Mouse (Mus musculus): Measurements from ENCODE around the gene Srp54c. TPM values are rescaled to one million over a fixed set of nuclear protein-coding genes. Genes with fewer than 3 reads are reported as not detected.
"Not testable (repeated sequence)": the region's sequence is repeated elsewhere in the genome, so short reads cannot be mapped to it uniquely, and the experiment has no call there.

Srp54c gene
- 65.7 and 71.1 TPM in 2 replicates for polyA plus RNA-seq (2015; fragmentation: Nextera tagmentation; extraction: Ambion mirVana)

- H3K9me3 ChIP-seq (ENCODE audit: low read length); H3K4me1 ChIP-seq (ENCODE audit: insufficient read depth, low read length); H3K27ac ChIP-seq (ENCODE audit: low read length); H3K4me2 ChIP-seq (replicated peaks; ENCODE audit: low read depth, low read length); H3K9ac ChIP-seq (replicated peaks; ENCODE audit: low read length); H3K36me3 ChIP-seq (ENCODE audit: insufficient read depth, low read length); H3K27me3 ChIP-seq (ENCODE audit: insufficient read depth, low read length): not testable (repeated sequence)
- H3K4me3 ChIP-seq (ENCODE audit: low read length) = peak within 1 kb of the TSS; percentile 41
- ATAC-seq (ENCODE audit: low FRiP score, low TSS enrichment) = peak; percentile 98
- no CpG with 5 or more reads among the region's 57 CpGs for WGBS
These were observed at the start of gene Srp54c for GRCm38 (mm10) chr12:55229626-55230519. TSS of gene Srp54c (plus strand) at chr12:55230168.

- not testable (repeated sequence) for H3K27me3 ChIP-seq (ENCODE audit: insufficient read depth, low read length); H3K4me2 ChIP-seq (replicated peaks; ENCODE audit: low read depth, low read length); H3K9me3 ChIP-seq (ENCODE audit: low read length); ATAC-seq (ENCODE audit: low FRiP score, low TSS enrichment); H3K4me3 ChIP-seq (ENCODE audit: low read length); H3K4me1 ChIP-seq (ENCODE audit: insufficient read depth, low read length); H3K27ac ChIP-seq (ENCODE audit: low read length); H3K36me3 ChIP-seq (ENCODE audit: insufficient read depth, low read length); H3K9ac ChIP-seq (replicated peaks; ENCODE audit: low read length)
- no CpG with 5 or more reads among the region's 8 CpGs for WGBS
These were observed 42.3 kb upstream of the Srp54c start for GRCm38 (mm10) chr12:55187686-55188085.

- not testable (repeated sequence) for H3K4me2 ChIP-seq (replicated peaks; ENCODE audit: low read depth, low read length); H3K9me3 ChIP-seq (ENCODE audit: low read length); H3K9ac ChIP-seq (replicated peaks; ENCODE audit: low read length); H3K36me3 ChIP-seq (ENCODE audit: insufficient read depth, low read length); H3K27ac ChIP-seq (ENCODE audit: low read length); ATAC-seq (ENCODE audit: low FRiP score, low TSS enrichment); H3K4me1 ChIP-seq (ENCODE audit: insufficient read depth, low read length); H3K27me3 ChIP-seq (ENCODE audit: insufficient read depth, low read length); H3K4me3 ChIP-seq (ENCODE audit: low read length)
- WGBS = no CpG with 5 or more reads among the region's 5 CpGs
These were observed 40.8 kb upstream of the Srp54c start for GRCm38 (mm10) chr12:55189127-55189526.

- H3K4me2 ChIP-seq (replicated peaks; ENCODE audit: low read depth, low read length); H3K36me3 ChIP-seq (ENCODE audit: insufficient read depth, low read length); H3K4me3 ChIP-seq (ENCODE audit: low read length); H3K27ac ChIP-seq (ENCODE audit: low read length); H3K9me3 ChIP-seq (ENCODE audit: low read length); H3K27me3 ChIP-seq (ENCODE audit: insufficient read depth, low read length); H3K4me1 ChIP-seq (ENCODE audit: insufficient read depth, low read length); H3K9ac ChIP-seq (replicated peaks; ENCODE audit: low read length): not testable (repeated sequence)
- ATAC-seq (ENCODE audit: low FRiP score, low TSS enrichment) = peak; percentile 97
- WGBS = no CpG with 5 or more reads among the region's 40 CpGs
These were observed 30.7 kb upstream of the Srp54c start, which contains the start of gene 1700047I17Rik2 for GRCm38 (mm10) chr12:55199306-55199705. TSS of gene 1700047I17Rik2 (plus strand) at chr12:55199592.

GRCm38 (mm10) chr12:55199799-55200198, 30.2 kb upstream of the Srp54c start:
- WGBS = no CpG with 5 or more reads among the region's 18 CpGs
- H3K4me2 ChIP-seq (replicated peaks; ENCODE audit: low read depth, low read length); H3K36me3 ChIP-seq (ENCODE audit: insufficient read depth, low read length); H3K9me3 ChIP-seq (ENCODE audit: low read length); H3K4me1 ChIP-seq (ENCODE audit: insufficient read depth, low read length); H3K27me3 ChIP-seq (ENCODE audit: insufficient read depth, low read length); H3K9ac ChIP-seq (replicated peaks; ENCODE audit: low read length); H3K4me3 ChIP-seq (ENCODE audit: low read length); H3K27ac ChIP-seq (ENCODE audit: low read length): not testable (repeated sequence)
- ATAC-seq (ENCODE audit: low FRiP score, low TSS enrichment) = peak; percentile 25

GRCm38 (mm10) chr12:55212944-55213343, 17.0 kb upstream of the Srp54c start:
- not testable (repeated sequence) for H3K9ac ChIP-seq (replicated peaks; ENCODE audit: low read length); H3K9me3 ChIP-seq (ENCODE audit: low read length); H3K4me3 ChIP-seq (ENCODE audit: low read length); H3K27ac ChIP-seq (ENCODE audit: low read length); H3K27me3 ChIP-seq (ENCODE audit: insufficient read depth, low read length); H3K36me3 ChIP-seq (ENCODE audit: insufficient read depth, low read length); H3K4me1 ChIP-seq (ENCODE audit: insufficient read depth, low read length); ATAC-seq (ENCODE audit: low FRiP score, low TSS enrichment); H3K4me2 ChIP-seq (replicated peaks; ENCODE audit: low read depth, low read length)
- no CpG with 5 or more reads among the region's 6 CpGs for WGBS

- ATAC-seq (ENCODE audit: low FRiP score, low TSS enrichment); H3K9ac ChIP-seq (replicated peaks; ENCODE audit: low read length); H3K36me3 ChIP-seq (ENCODE audit: insufficient read depth, low read length); H3K4me2 ChIP-seq (replicated peaks; ENCODE audit: low read depth, low read length); H3K9me3 ChIP-seq (ENCODE audit: low read length); H3K27ac ChIP-seq (ENCODE audit: low read length); H3K27me3 ChIP-seq (ENCODE audit: insufficient read depth, low read length); H3K4me1 ChIP-seq (ENCODE audit: insufficient read depth, low read length): not testable (repeated sequence)
- 0% methylated on average over 9 of the region's 25 CpGs for WGBS
- H3K4me3 ChIP-seq (ENCODE audit: low read length) = peak overlapping the region; percentile 41
These were observed 523 bp downstream of the Srp54c start for GRCm38 (mm10) chr12:55230520-55230861.

- H3K4me2 ChIP-seq (replicated peaks; ENCODE audit: low read depth, low read length); H3K27me3 ChIP-seq (ENCODE audit: insufficient read depth, low read length); H3K36me3 ChIP-seq (ENCODE audit: insufficient read depth, low read length); H3K9ac ChIP-seq (replicated peaks; ENCODE audit: low read length); H3K4me3 ChIP-seq (ENCODE audit: low read length); H3K4me1 ChIP-seq (ENCODE audit: insufficient read depth, low read length); H3K9me3 ChIP-seq (ENCODE audit: low read length); ATAC-seq (ENCODE audit: low FRiP score, low TSS enrichment); H3K27ac ChIP-seq (ENCODE audit: low read length): not testable (repeated sequence)
- no CpG with 5 or more reads among the region's 8 CpGs for WGBS
These were observed 12.3 kb downstream of the Srp54c start for GRCm38 (mm10) chr12:55242243-55242642.

- not testable (repeated sequence) for H3K9ac ChIP-seq (replicated peaks; ENCODE audit: low read length); H3K36me3 ChIP-seq (ENCODE audit: insufficient read depth, low read length); H3K4me1 ChIP-seq (ENCODE audit: insufficient read depth, low read length); H3K4me3 ChIP-seq (ENCODE audit: low read length); H3K27me3 ChIP-seq (ENCODE audit: insufficient read depth, low read length); H3K4me2 ChIP-seq (replicated peaks; ENCODE audit: low read depth, low read length); ATAC-seq (ENCODE audit: low FRiP score, low TSS enrichment); H3K9me3 ChIP-seq (ENCODE audit: low read length); H3K27ac ChIP-seq (ENCODE audit: low read length)
- no CpG with 5 or more reads among the region's 8 CpGs for WGBS
These were observed 32.0 kb downstream of the Srp54c start for GRCm38 (mm10) chr12:55261950-55262349.

- H3K4me2 ChIP-seq (replicated peaks; ENCODE audit: low read depth, low read length); ATAC-seq (ENCODE audit: low FRiP score, low TSS enrichment); H3K27me3 ChIP-seq (ENCODE audit: insufficient read depth, low read length); H3K9me3 ChIP-seq (ENCODE audit: low read length); H3K36me3 ChIP-seq (ENCODE audit: insufficient read depth, low read length); H3K27ac ChIP-seq (ENCODE audit: low read length); H3K9ac ChIP-seq (replicated peaks; ENCODE audit: low read length); H3K4me1 ChIP-seq (ENCODE audit: insufficient read depth, low read length); H3K4me3 ChIP-seq (ENCODE audit: low read length): not testable (repeated sequence)
- WGBS = no CpG with 5 or more reads among the region's 5 CpGs
These were observed 33.4 kb downstream of the Srp54c start for GRCm38 (mm10) chr12:55263385-55263784.
